Mouse (Mus musculus): Measurements from ENCODE around the gene Rhog.

Gene Rhog

GRCm38 (mm10) chr7:102250631-102251214 lies 5.1 kb downstream of the Rhog start:
- peak; percentile 83 for DNase-seq (ENCODE audit: low read depth, low spot score)

GRCm38 (mm10) chr7:102249896-102250630 lies 5.8 kb downstream of the Rhog start:
- DNase-seq (ENCODE audit: low read depth, low spot score) = peak; percentile 59

GRCm38 (mm10) chr7:102249531-102249895 lies 6.3 kb downstream of the Rhog start:
- DNase-seq (ENCODE audit: low read depth, low spot score) = peak; percentile 48

- DNase-seq (ENCODE audit: low read depth, low spot score) = no peak
These were observed 7.0 kb downstream of the Rhog start for GRCm38 (mm10) chr7:102248691-102249404.

GRCm38 (mm10) chr7:102246956-102247797 lies 8.7 kb downstream of the Rhog start:
- DNase-seq (ENCODE audit: low read depth, low spot score) = no peak

GRCm38 (mm10) chr7:102246265-102246664 lies 9.6 kb downstream of the Rhog start:
- no peak for DNase-seq (ENCODE audit: low read depth, low spot score)

- no peak for DNase-seq (ENCODE audit: low read depth, low spot score)
These were observed 10.1 kb downstream of the Rhog start for GRCm38 (mm10) chr7:102245775-102246174.

- no peak for DNase-seq (ENCODE audit: low read depth, low spot score)
These were observed 10.9 kb downstream of the Rhog start for GRCm38 (mm10) chr7:102244782-102245535.

GRCm38 (mm10) chr7:102243870-102244269 lies 12.0 kb downstream of the Rhog start:
- no peak for DNase-seq (ENCODE audit: low read depth, low spot score)

- DNase-seq (ENCODE audit: low read depth, low spot score) = no peak
These were observed 12.9 kb downstream of the Rhog start for GRCm38 (mm10) chr7:102242917-102243316.

- no peak for DNase-seq (ENCODE audit: low read depth, low spot score)
These were observed 13.5 kb downstream of the Rhog start for GRCm38 (mm10) chr7:102242371-102242770.

- no peak for DNase-seq (ENCODE audit: low read depth, low spot score)
These were observed 16.3 kb downstream of the Rhog start for GRCm38 (mm10) chr7:102239591-102239990.

- no peak for DNase-seq (ENCODE audit: low read depth, low spot score)
These were observed 17.1 kb downstream of the Rhog start for GRCm38 (mm10) chr7:102238686-102239286.

GRCm38 (mm10) chr7:102233059-102233458 lies 22.8 kb downstream of the Rhog start:
- DNase-seq (ENCODE audit: low read depth, low spot score) = no peak

GRCm38 (mm10) chr7:102229814-102230213 lies 26.0 kb downstream of the Rhog start:
- no peak for DNase-seq (ENCODE audit: low read depth, low spot score)

- DNase-seq (ENCODE audit: low read depth, low spot score) = no peak
These were observed 27.7 kb downstream of the Rhog start for GRCm38 (mm10) chr7:102228049-102228670.

GRCm38 (mm10) chr7:102226051-102226450 lies 29.8 kb downstream of the Rhog start:
- no peak for DNase-seq (ENCODE audit: low read depth, low spot score)

GRCm38 (mm10) chr7:102223883-102224738 lies 31.7 kb downstream of the Rhog start:
- no peak for DNase-seq (ENCODE audit: low read depth, low spot score)

GRCm38 (mm10) chr7:102222830-102223556 lies 32.9 kb downstream of the Rhog start:
- DNase-seq (ENCODE audit: low read depth, low spot score) = peak; percentile 57
